Mouse (Mus musculus) midbrain, embryonic 16.5 days (tissue): ENCODE results near the gene Zfp827. TPM values are rescaled to one million over a fixed set of nuclear protein-coding genes. Genes with fewer than 3 reads are reported as not detected.

Experiments
- ATAC-seq: fragments of 200-750 bp; cut with Nextera tagmentation; 2 replicates; pipeline ENCODE4 v1.8.0; 2017; ENCODE audit warnings: moderate TSS enrichment
- H3K27ac ChIP-seq: fragments of 300-500 bp; sonication (generic); 2 replicates; pipeline ENCODE4 v1.5.1; 2014; ENCODE audit warnings: mild to moderate bottlenecking, low read length, mixed read lengths
- H3K27me3 ChIP-seq: fragments of 300-500 bp; sonication (generic); 2 replicates; pipeline ENCODE4 v1.6.1; 2014; ENCODE audit warnings: low read depth, low read length, mixed read lengths; ENCODE audit not compliant: control insufficient read depth, insufficient read depth
- H3K36me3 ChIP-seq: fragments of 300-500 bp; sonication (generic); 2 replicates; pipeline ENCODE4 v1.6.1; 2014; ENCODE audit warnings: mild to moderate bottlenecking, low read length, moderate library complexity, mixed read lengths; ENCODE audit not compliant: control insufficient read depth, insufficient read depth
- H3K4me1 ChIP-seq: fragments of 300-500 bp; sonication (generic); 2 replicates; pipeline ENCODE4 v1.6.1; 2014; ENCODE audit warnings: mild to moderate bottlenecking, low read length, mixed read lengths; ENCODE audit not compliant: control insufficient read depth, insufficient read depth
- H3K4me2 ChIP-seq: fragments of 300-500 bp; sonication (generic); 2 replicates; pipeline ENCODE4 v1.6.1; 2014; ENCODE audit warnings: mild to moderate bottlenecking, low read length, mixed read lengths
- H3K4me3 ChIP-seq: fragments of 300-500 bp; sonication (generic); 2 replicates; pipeline ENCODE4 v1.5.1; 2014; ENCODE audit warnings: low read depth, mild to moderate bottlenecking, low read length, moderate library complexity, mixed read lengths
- H3K9ac ChIP-seq: fragments of 300-500 bp; sonication (generic); 2 replicates; pipeline ENCODE4 v1.6.1; 2014; ENCODE audit warnings: low read depth, low read length, mixed read lengths
- H3K9me3 ChIP-seq: fragments of 300-500 bp; sonication (generic); replicated peaks from 2 replicates; pipeline ENCODE4 v1.6.1; 2014; ENCODE audit warnings: mild to moderate bottlenecking, low read length, mixed read lengths; ENCODE audit not compliant: control insufficient read depth, poor library complexity, severe bottlenecking
- WGBS: fragments of 180-500 bp; shearing (Covaris S2); extraction: QIAGEN DNeasy Blood & Tissue Kit; methylation state at CpG from one replicate; pipeline ENCODE4 v1.1.7; 2014; 5-methylcytosine and 5-hydroxymethylcytosine counted together
- polyA plus RNA-seq: library from polyadenylated mRNA; unstranded; fragments of >200 nt; fragmentation: Nextera tagmentation; extraction: Ambion mirVana; gene quantifications from 2 replicates; pipeline ENCODE4 v1.2.1, GENCODE M21; 2015

Gene Zfp827
- polyA plus RNA-seq, 1 experiment from 2014 or later, result 11.6 TPM

DNA sequence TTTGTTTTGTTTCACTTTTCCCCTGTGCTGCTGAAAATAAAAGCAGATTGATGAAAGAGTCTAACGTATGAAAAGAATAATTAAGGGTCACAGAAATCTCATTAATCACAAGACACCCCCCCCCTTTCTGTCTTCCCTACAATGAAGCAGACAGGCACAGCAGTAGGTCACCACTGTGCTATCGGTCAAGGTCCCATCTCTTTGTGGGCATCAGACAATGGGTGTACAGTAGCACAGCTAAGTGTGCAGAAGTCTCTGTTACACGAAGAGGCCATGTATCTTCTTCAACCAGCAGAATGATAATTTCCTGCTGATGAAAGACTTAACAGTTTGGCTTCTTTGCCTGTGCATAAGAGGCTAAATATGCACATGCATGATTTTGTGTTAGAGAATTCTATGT lies 170.4 kb downstream of the Zfp827 start:
- Histone ChIP-seq H3K27me3 (no peaks in the 10 kb centered on the region), H3K4me1 (no peaks in the 10 kb centered on the region), H3K9me3 (no peaks in the 10 kb centered on the region), H3K36me3 (no peaks in the 10 kb centered on the region), H3K27ac (no peak overlapping the region), H3K9ac (no peak overlapping the region), H3K4me2 (no peak overlapping the region), H3K4me3 (no peak overlapping the region)
- WGBS, result 45% methylated on average over 3 of the region's 3 CpGs
- no peak for ATAC-seq

DNA sequence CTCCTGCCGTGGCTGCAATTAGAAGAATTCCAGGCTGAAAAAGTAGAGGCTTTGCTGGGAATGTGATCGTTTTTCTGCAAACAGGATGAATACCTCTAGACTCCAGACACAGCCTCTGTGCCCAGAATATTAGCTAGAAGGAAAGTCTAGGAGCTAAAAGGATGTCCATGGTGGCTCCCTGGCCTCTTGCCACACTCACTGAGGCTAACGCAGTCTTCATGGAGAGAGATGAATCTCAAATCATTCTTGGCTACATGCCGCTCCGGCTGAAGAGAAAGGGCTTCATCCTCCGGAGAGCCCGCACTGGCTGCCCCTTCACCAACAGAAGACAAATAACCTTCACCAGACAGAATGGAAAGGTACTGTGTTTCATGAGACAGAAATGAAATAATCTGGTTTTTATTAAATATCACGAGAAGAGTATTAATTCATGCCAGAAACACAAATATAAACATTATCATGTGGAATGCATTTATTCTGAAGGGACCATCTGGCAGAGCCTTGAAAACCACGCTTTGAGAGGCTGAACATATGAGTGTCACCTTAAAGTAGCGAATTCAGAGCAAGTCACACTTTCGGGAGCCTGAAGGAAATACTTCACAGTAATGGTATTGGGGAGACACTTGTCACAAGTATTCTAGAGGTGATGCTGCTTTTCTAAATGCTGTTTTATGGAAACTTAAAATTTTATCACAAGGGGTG lies 173.4 kb downstream of the Zfp827 start:
- no peak overlapping the region for H3K9ac ChIP-seq
- H3K4me2 ChIP-seq, result no peak overlapping the region
- H3K4me1 ChIP-seq, result no peaks in the 10 kb centered on the region
- H3K4me3 ChIP-seq, result no peak overlapping the region
- no peaks in the 10 kb centered on the region for H3K9me3 ChIP-seq
- WGBS, result 70% methylated on average over 11 of the region's 11 CpGs
- no peaks in the 10 kb centered on the region for H3K27me3 ChIP-seq
- no peak overlapping the region for H3K27ac ChIP-seq
- no peak for ATAC-seq
- no peaks in the 10 kb centered on the region for H3K36me3 ChIP-seq

- no peak for ATAC-seq
- 0 out of 2 replicates have a peak overlapping the region, but pooled peaks have one; percentile 22 for H3K27ac ChIP-seq
- H3K4me2 ChIP-seq, result no peak overlapping the region
- 85% methylated on average over 4 of the region's 4 CpGs for WGBS
- no peak overlapping the region for H3K4me3 ChIP-seq
- H3K9me3 ChIP-seq, result no peaks in the 10 kb centered on the region
- no peak overlapping the region for H3K9ac ChIP-seq
- H3K36me3 ChIP-seq, result no peaks in the 10 kb centered on the region
- no peaks in the 10 kb centered on the region for H3K27me3 ChIP-seq
- peaks cover 26% of the 10 kb centered on the region for H3K4me1 ChIP-seq
Measured at GRCm38 (mm10) chr8:79206895-79207294, 178.7 kb downstream of the Zfp827 start.

DNA sequence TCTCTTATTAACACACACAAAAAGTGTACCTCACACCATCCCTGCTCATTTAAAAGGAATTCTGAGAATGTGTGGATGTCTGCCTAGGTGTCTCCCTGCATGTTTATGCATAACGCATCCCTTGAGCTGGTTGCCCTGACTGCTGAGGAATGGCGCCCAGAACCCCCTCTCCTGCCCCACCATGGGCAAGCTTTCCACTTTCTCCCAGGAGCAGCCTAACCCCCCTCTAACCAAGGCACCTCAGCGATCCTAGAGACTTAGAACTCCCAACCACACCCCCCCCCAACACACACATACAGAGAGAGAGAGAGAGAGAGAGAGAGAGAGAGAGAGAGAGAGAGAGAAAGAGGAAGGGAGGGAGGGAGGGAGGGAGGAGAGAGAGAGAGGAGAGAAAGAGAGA lies 179.9 kb downstream of the Zfp827 start:
- ATAC-seq, result 0 out of 2 replicates have a peak, but pooled peaks have one; percentile 3
- no peaks in the 10 kb centered on the region for H3K9me3 ChIP-seq
- WGBS, result 52% methylated on average over 3 of the region's 3 CpGs
- no peak overlapping the region for H3K27ac ChIP-seq
- no peak overlapping the region for H3K4me3 ChIP-seq
- H3K4me2 ChIP-seq, result no peak overlapping the region
- no peaks in the 10 kb centered on the region for H3K36me3 ChIP-seq
- H3K9ac ChIP-seq, result no peak overlapping the region
- no peaks in the 10 kb centered on the region for H3K27me3 ChIP-seq
- peaks cover 26% of the 10 kb centered on the region for H3K4me1 ChIP-seq

GRCm38 (mm10) chr8:79208691-79209640 lies 180.7 kb downstream of the Zfp827 start:
- Histone ChIP-seq H3K36me3 (no peaks in the 10 kb centered on the region), H3K4me2 (peak overlapping the region; percentile 79), H3K9ac (peak overlapping the region; percentile 72; the same call in 1 of the 2 replicates), H3K4me3 (no peak overlapping the region), H3K27ac (peak overlapping the region; percentile 63; the same call in 1 of the 2 replicates), H3K4me1 (peaks cover 26% of the 10 kb centered on the region), H3K9me3 (no peaks in the 10 kb centered on the region), H3K27me3 (no peaks in the 10 kb centered on the region)
- WGBS, result 8% methylated on average over 15 of the region's 15 CpGs
- ATAC-seq, result peak; percentile 52

- 5% methylated on average over 27 of the region's 27 CpGs for WGBS
- H3K4me3 ChIP-seq, result peak overlapping the region; percentile 43
- peak overlapping the region; percentile 79 for H3K4me2 ChIP-seq
- H3K27me3 ChIP-seq, result no peaks in the 10 kb centered on the region
- H3K4me1 ChIP-seq, result peaks cover 26% of the 10 kb centered on the region
- H3K36me3 ChIP-seq, result no peaks in the 10 kb centered on the region
- H3K9me3 ChIP-seq, result no peaks in the 10 kb centered on the region
- peak overlapping the region; percentile 63 for H3K27ac ChIP-seq
- peak; percentile 82 for ATAC-seq
- peak overlapping the region; percentile 72 for H3K9ac ChIP-seq
Measured at GRCm38 (mm10) chr8:79209641-79210358, 181.6 kb downstream of the Zfp827 start.

GRCm38 (mm10) chr8:79211630-79212029 lies 183.4 kb downstream of the Zfp827 start:
- H3K4me3 ChIP-seq, result no peak overlapping the region
- no peaks in the 10 kb centered on the region for H3K36me3 ChIP-seq
- 73% methylated on average over 9 of the region's 9 CpGs for WGBS
- H3K4me1 ChIP-seq, result peaks cover 26% of the 10 kb centered on the region
- no peak for ATAC-seq
- H3K9me3 ChIP-seq, result no peaks in the 10 kb centered on the region
- H3K9ac ChIP-seq, result no peak overlapping the region
- no peak overlapping the region for H3K27ac ChIP-seq
- no peak overlapping the region for H3K4me2 ChIP-seq
- H3K27me3 ChIP-seq, result no peaks in the 10 kb centered on the region

GRCm38 (mm10) chr8:79222106-79222751 lies 194.0 kb downstream of the Zfp827 start:
- H3K36me3 ChIP-seq, result no peaks in the 10 kb centered on the region
- no peaks in the 10 kb centered on the region for H3K9me3 ChIP-seq
- no peak overlapping the region for H3K4me3 ChIP-seq
- H3K4me1 ChIP-seq, result no peaks in the 10 kb centered on the region
- H3K27me3 ChIP-seq, result no peaks in the 10 kb centered on the region
- no peak for ATAC-seq
- H3K9ac ChIP-seq, result no peak overlapping the region
- no peak overlapping the region for H3K27ac ChIP-seq
- H3K4me2 ChIP-seq, result no peak overlapping the region
- WGBS, result 61% methylated on average over 5 of the region's 5 CpGs
